Comparison of ENCODE assay signal across 20 mouse cellular contexts in the genomic region with DNA sequence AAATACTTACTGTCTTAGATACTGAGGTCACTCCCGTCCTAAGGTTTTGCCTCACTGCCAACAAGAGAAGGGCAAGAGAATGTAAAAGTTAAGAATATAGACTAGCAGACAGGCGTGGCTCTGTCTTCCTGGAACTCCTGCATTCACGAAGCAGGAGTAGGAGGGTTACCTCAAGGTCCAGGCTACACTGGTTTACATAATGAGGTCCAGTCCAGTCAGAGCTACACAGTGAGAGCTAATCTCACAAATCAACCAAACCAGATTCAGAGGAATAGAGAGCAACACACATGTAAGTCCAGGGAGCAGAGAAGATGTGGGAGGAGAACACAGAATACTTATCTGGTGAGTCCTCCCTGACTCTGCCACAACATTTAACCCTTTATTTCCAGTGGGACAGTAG. TPM values are rescaled to one million over a fixed set of nuclear protein-coding genes. Genes with fewer than 3 reads are reported as not detected.
"Had no signal": no experiment of that assay in that cellular context is flagged by ENCODE, and none has a peak within 500 bp of the region (broad histone marks: within the 10 kb centered on the region; RNA-seq: fewer than 3 reads in every experiment).

No protein-coding gene starts in this region.

- H3K4me1 ChIP-seq: midbrain, embryonic 10.5 days; midbrain, embryonic 12.5 days; neural tube, embryonic 13.5 days; neural tube, embryonic 15.5 days had no signal

- H3K27ac ChIP-seq: midbrain, embryonic 10.5 days; midbrain, embryonic 12.5 days; neural tube, embryonic 13.5 days; neural tube, embryonic 15.5 days had no signal

- H3K4me3 ChIP-seq: midbrain, embryonic 10.5 days; midbrain, embryonic 12.5 days; myocyte; neural tube, embryonic 13.5 days; neural tube, embryonic 15.5 days had no signal

- H3K27me3 ChIP-seq: midbrain, embryonic 12.5 days; neural tube, embryonic 13.5 days; neural tube, embryonic 15.5 days had no signal

- H3K9ac ChIP-seq: lung, embryonic 14.5 days; midbrain, embryonic 12.5 days; neural tube, embryonic 13.5 days; neural tube, embryonic 15.5 days had no signal

- H3K4me2 ChIP-seq: lung, embryonic 14.5 days; midbrain, embryonic 12.5 days; neural tube, embryonic 13.5 days; neural tube, embryonic 15.5 days had no signal

- H3K9me3 ChIP-seq: midbrain, embryonic 10.5 days; midbrain, embryonic 12.5 days; neural tube, embryonic 13.5 days; neural tube, embryonic 15.5 days had no signal

- ATAC-seq: midbrain, embryonic 16.5 days had no signal

- H3K36me3 ChIP-seq: midbrain, embryonic 10.5 days; midbrain, embryonic 12.5 days; neural tube, embryonic 13.5 days; neural tube, embryonic 15.5 days had no signal

- DNase-seq: lung, adult 18-20 months; lung, embryonic 14.5 days; lung, postnatal 10 days; lung, postnatal 4 days; midbrain, embryonic 14.5 days; retina, postnatal 1 day; right cerebral cortex, adult 18-20 months; right cerebral cortex, postnatal 25 days; right cerebral cortex, postnatal 4 days; spleen, adult 18-20 months; thymus, adult 18-20 months; thymus, postnatal 25 days; thymus, postnatal 4 days had no signal

RNA-seq across cellular contexts. Expression of a gene that starts 55.2 kb away (rescaled TPM):
- polyA plus RNA-seq: liver, embryonic 16.5 days; midbrain, embryonic 10.5 days; midbrain, embryonic 12.5 days; midbrain, embryonic 14.5 days had no signal
